Mouse (Mus musculus) limb, embryonic 14.5 days (tissue): ENCODE data around the gene Gm12845. TPM values are rescaled to one million over a fixed set of nuclear protein-coding genes. Genes with fewer than 3 reads are reported as not detected.

Source experiments
- ATAC-seq: fragments of 200-750 bp; cut with Nextera tagmentation; 2 replicates; pipeline ENCODE4 v1.8.0; 2017; ENCODE audit warnings: low read depth, moderate number of reproducible peaks, moderate TSS enrichment; ENCODE audit not compliant: low FRiP score
- DNase-seq: peaks from one replicate; pipeline ENCODE4 v3.0.0-alpha.2; 2015; ENCODE audit warnings: low spot score
- H3K27ac ChIP-seq: fragments of 300-500 bp; sonication (generic); replicated peaks from 2 replicates; pipeline ENCODE4 v1.5.1; 2014; ENCODE audit warnings: low read depth, mild to moderate bottlenecking, low read length, moderate library complexity, mixed read lengths
- H3K27me3 ChIP-seq: fragments of 300-500 bp; sonication (generic); 2 replicates; pipeline ENCODE4 v1.6.1; 2014; ENCODE audit warnings: low read length, mixed read lengths; ENCODE audit not compliant: control insufficient read depth, insufficient read depth
- H3K36me3 ChIP-seq: fragments of 300-500 bp; sonication (generic); 2 replicates; pipeline ENCODE4 v1.6.1; 2014; ENCODE audit warnings: mild to moderate bottlenecking, low read length, moderate library complexity, mixed read lengths; ENCODE audit not compliant: control insufficient read depth, insufficient read depth
- H3K4me1 ChIP-seq: fragments of 300-500 bp; sonication (generic); 2 replicates; pipeline ENCODE4 v1.6.1; 2014; ENCODE audit warnings: antibody characterized with exemption, low read length, mixed read lengths; ENCODE audit not compliant: control insufficient read depth, insufficient read depth
- H3K4me2 ChIP-seq: fragments of 300-500 bp; sonication (generic); replicated peaks from 2 replicates; pipeline ENCODE4 v1.6.1; 2014; ENCODE audit warnings: low read depth, mild to moderate bottlenecking, low read length, moderate library complexity; ENCODE audit not compliant: severe bottlenecking
- H3K4me3 ChIP-seq: fragments of 300-500 bp; sonication (generic); replicated peaks from 2 replicates; pipeline ENCODE4 v1.5.1; 2014; ENCODE audit warnings: low read length
- H3K9ac ChIP-seq: fragments of 300-500 bp; sonication (generic); 2 replicates; pipeline ENCODE4 v1.6.1; 2014; ENCODE audit warnings: mild to moderate bottlenecking, low read depth, low read length, moderate library complexity; ENCODE audit not compliant: severe bottlenecking
- H3K9me3 ChIP-seq: fragments of 300-500 bp; sonication (generic); 2 replicates; pipeline ENCODE4 v1.6.1; 2016; ENCODE audit warnings: low read length; ENCODE audit not compliant: control insufficient read depth
- POLR2A ChIP-seq: fragments of 200-500 bp; IDR thresholded peaks from 2 replicates; pipeline ENCODE4 v1.8.0; 2012; ENCODE audit warnings: inconsistent platforms, mild to moderate bottlenecking, moderate library complexity, borderline replicate concordance; ENCODE audit not compliant: insufficient read depth, insufficient read length; ENCODE audit errors: extremely low read depth
- WGBS: fragments of 180-500 bp; shearing (Covaris S2); extraction: QIAGEN DNeasy Blood & Tissue Kit; methylation state at CpG from one replicate; pipeline ENCODE4 v1.1.7; 2014; 5-methylcytosine and 5-hydroxymethylcytosine counted together
- polyA plus RNA-seq, 2 experiments: library from polyadenylated mRNA; depleted of rRNA in 1 of 2; stranded (reverse) in 1 of 2; unstranded in 1 of 2; fragments of >200 nt; fragmentation: Nextera tagmentation in 1 of 2; extraction: Ambion mirVana in 1 of 2; gene quantifications; 2 replicates each; pipeline versions ENCODE4 v1.2.1 to v1.2.3; 2012 to 2014

Gene Gm12845
- polyA plus RNA-seq, 2 experiments, result not detected

GRCm38 (mm10) chr4:117765416-117765815 lies 41.2 kb downstream of the Gm12845 start, which contains the start of gene Klf17:
Gene Klf17, minus strand, starts transcription at chr4:117765648.
- WGBS, result 74% methylated on average over 12 of the region's 12 CpGs
- no peak within 1 kb of the TSS for H3K9ac ChIP-seq
- no peak within 1 kb of the TSS for H3K4me2 ChIP-seq
- H3K4me3 ChIP-seq, result no peak within 1 kb of the TSS
- no peak for DNase-seq
- H3K27ac ChIP-seq, result no peak within 1 kb of the TSS
- no peak for ATAC-seq
- no peaks in the 10 kb centered on the region for H3K27me3 ChIP-seq
- H3K4me1 ChIP-seq, result no peaks in the 10 kb centered on the region
- H3K9me3 ChIP-seq, result no peaks in the 10 kb centered on the region
- H3K36me3 ChIP-seq, result no peaks in the 10 kb centered on the region
- no peak for TF ChIP-seq POLR2A

GRCm38 (mm10) chr4:117770935-117771334 lies 46.7 kb downstream of the Gm12845 start:
- no peak for TF ChIP-seq POLR2A
- ATAC-seq, result no peak
- no peaks in the 10 kb centered on the region for H3K9me3 ChIP-seq
- H3K27me3 ChIP-seq, result no peaks in the 10 kb centered on the region
- no peak overlapping the region for H3K4me2 ChIP-seq
- H3K36me3 ChIP-seq, result no peaks in the 10 kb centered on the region
- H3K4me3 ChIP-seq, result no peak overlapping the region
- no peak overlapping the region for H3K27ac ChIP-seq
- 18% methylated on average over 5 of the region's 5 CpGs for WGBS
- no peaks in the 10 kb centered on the region for H3K4me1 ChIP-seq
- no peak overlapping the region for H3K9ac ChIP-seq
- peak; percentile 87 for DNase-seq

GRCm38 (mm10) chr4:117772960-117773359 lies 48.7 kb downstream of the Gm12845 start:
- H3K4me1 ChIP-seq, result no peaks in the 10 kb centered on the region
- WGBS, result 60% methylated on average over 9 of the region's 9 CpGs
- H3K9me3 ChIP-seq, result no peaks in the 10 kb centered on the region
- no peak overlapping the region for H3K4me3 ChIP-seq
- H3K36me3 ChIP-seq, result no peaks in the 10 kb centered on the region
- TF ChIP-seq POLR2A, result no peak
- no peak overlapping the region for H3K27ac ChIP-seq
- no peak for ATAC-seq
- H3K9ac ChIP-seq, result no peak overlapping the region
- H3K27me3 ChIP-seq, result no peaks in the 10 kb centered on the region
- DNase-seq, result no peak
- H3K4me2 ChIP-seq, result no peak overlapping the region

Other genes with a start within 250 kb of the Gm12845 start
- gene Rnf220, start 227.4 kb upstream of the Gm12845 start, polyA plus RNA-seq (2012; rRNA removed), result 126 and 139 TPM in 2 replicates
- gene Rnf220, start 227.4 kb upstream of the Gm12845 start, polyA plus RNA-seq (2014; fragmentation: Nextera tagmentation; extraction: Ambion mirVana), result 72.8 and 76.9 TPM in 2 replicates
- gene Eri3, start 174.0 kb upstream of the Gm12845 start, polyA plus RNA-seq (2012; rRNA removed), result 155 and 194 TPM in 2 replicates
- 190 and 191 TPM in 2 replicates for gene Eri3, start 174.0 kb upstream of the Gm12845 start, polyA plus RNA-seq (2014; fragmentation: Nextera tagmentation; extraction: Ambion mirVana)
- gene Dmap1, start 42.1 kb upstream of the Gm12845 start, polyA plus RNA-seq (2012; rRNA removed), result 51.7 and 57.5 TPM in 2 replicates
- gene Dmap1, start 42.1 kb upstream of the Gm12845 start, polyA plus RNA-seq (2014; fragmentation: Nextera tagmentation; extraction: Ambion mirVana), result 66.8 and 72.4 TPM in 2 replicates
- gene Klf17, start 41.2 kb downstream of the Gm12845 start, polyA plus RNA-seq (2012; rRNA removed), result not detected in 2 replicates
- not detected in 2 replicates for gene Klf17, start 41.2 kb downstream of the Gm12845 start, polyA plus RNA-seq (2014; fragmentation: Nextera tagmentation; extraction: Ambion mirVana)
- 30.1 and 46.7 TPM in 2 replicates for gene Slc6a9, start 110.1 kb downstream of the Gm12845 start, polyA plus RNA-seq (2012; rRNA removed)
- gene Slc6a9, start 110.1 kb downstream of the Gm12845 start, polyA plus RNA-seq (2014; fragmentation: Nextera tagmentation; extraction: Ambion mirVana), result 9.7 and 12.2 TPM in 2 replicates
- gene Ccdc24, start 148.1 kb downstream of the Gm12845 start, polyA plus RNA-seq (2012; rRNA removed), result 15.1 and 19.9 TPM in 2 replicates
- gene Ccdc24, start 148.1 kb downstream of the Gm12845 start, polyA plus RNA-seq (2014; fragmentation: Nextera tagmentation; extraction: Ambion mirVana), result 1.6 and 1.8 TPM in 2 replicates
- 95.4 and 149 TPM in 2 replicates for gene B4galt2, start 159.1 kb downstream of the Gm12845 start, polyA plus RNA-seq (2012; rRNA removed)
- gene B4galt2, start 159.1 kb downstream of the Gm12845 start, polyA plus RNA-seq (2014; fragmentation: Nextera tagmentation; extraction: Ambion mirVana), result 43.4 and 48.8 TPM in 2 replicates
- gene Atp6v0b, start 162.9 kb downstream of the Gm12845 start, polyA plus RNA-seq (2012; rRNA removed), result 262 and 310 TPM in 2 replicates
- 216 and 224 TPM in 2 replicates for gene Atp6v0b, start 162.9 kb downstream of the Gm12845 start, polyA plus RNA-seq (2014; fragmentation: Nextera tagmentation; extraction: Ambion mirVana)
- 18.4 and 23.2 TPM in 2 replicates for gene Dph2, start 167.6 kb downstream of the Gm12845 start, polyA plus RNA-seq (2012; rRNA removed)
- 17.0 and 18.7 TPM in 2 replicates for gene Dph2, start 167.6 kb downstream of the Gm12845 start, polyA plus RNA-seq (2014; fragmentation: Nextera tagmentation; extraction: Ambion mirVana)
- gene Ipo13, start 190.6 kb downstream of the Gm12845 start, polyA plus RNA-seq (2012; rRNA removed), result 63.4 and 75.9 TPM in 2 replicates
- 38.8 and 40.4 TPM in 2 replicates for gene Ipo13, start 190.6 kb downstream of the Gm12845 start, polyA plus RNA-seq (2014; fragmentation: Nextera tagmentation; extraction: Ambion mirVana)
- 4.1 and 5.7 TPM in 2 replicates for gene Artn, start 205.4 kb downstream of the Gm12845 start, polyA plus RNA-seq (2012; rRNA removed)
- gene Artn, start 205.4 kb downstream of the Gm12845 start, polyA plus RNA-seq (2014; fragmentation: Nextera tagmentation; extraction: Ambion mirVana), result 5.5 and 7.6 TPM in 2 replicates